Mouse (Mus musculus) left cerebral cortex, adult 11 months (tissue): Measurements from ENCODE around the gene Pwp2.

Source experiments
- DNase-seq: peaks from one replicate; pipeline ENCODE4 v3.0.0; 2022; ENCODE audit warnings: low spot score

Pwp2 gene

DNA sequence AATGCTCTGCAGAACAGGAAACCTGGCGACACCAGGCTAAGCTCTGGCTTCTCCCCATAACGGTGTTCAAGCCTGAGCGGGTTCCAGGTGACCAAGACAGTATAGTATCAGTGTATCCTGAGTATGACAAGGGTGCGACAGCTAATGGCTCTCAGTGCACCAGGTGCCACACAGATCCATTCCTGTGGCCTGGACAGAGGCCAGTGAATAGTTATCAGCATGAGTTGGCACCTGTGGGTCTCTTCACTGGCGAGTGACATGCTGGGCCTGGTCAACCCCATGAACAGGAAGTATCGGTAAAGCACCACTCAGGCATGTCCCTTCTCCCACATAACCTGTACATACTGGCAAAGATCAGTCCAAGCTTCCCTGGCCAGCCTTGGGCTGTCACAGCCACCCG is 13.9 kb downstream of the Pwp2 start:
- DNase-seq = no peak

DNA sequence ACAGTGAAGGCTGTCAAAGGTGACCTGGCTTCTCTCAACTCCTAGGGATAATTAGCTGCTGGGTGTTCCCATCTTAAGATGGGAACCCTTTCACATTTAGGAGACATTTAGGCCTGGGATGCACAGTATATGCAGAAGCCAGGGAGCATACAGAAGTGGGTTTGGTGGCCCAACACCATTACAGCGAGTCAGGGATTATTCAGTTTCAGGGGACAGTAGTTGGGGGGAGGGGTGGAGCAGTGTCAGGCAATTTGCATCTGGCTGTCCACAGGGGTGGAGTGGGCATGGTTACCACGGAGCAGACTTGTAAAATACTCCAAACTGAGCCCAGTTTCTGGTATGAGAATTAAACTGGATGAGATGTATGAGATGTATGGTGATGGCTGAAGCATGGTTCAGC is 14.5 kb downstream of the Pwp2 start:
- no peak for DNase-seq

DNA sequence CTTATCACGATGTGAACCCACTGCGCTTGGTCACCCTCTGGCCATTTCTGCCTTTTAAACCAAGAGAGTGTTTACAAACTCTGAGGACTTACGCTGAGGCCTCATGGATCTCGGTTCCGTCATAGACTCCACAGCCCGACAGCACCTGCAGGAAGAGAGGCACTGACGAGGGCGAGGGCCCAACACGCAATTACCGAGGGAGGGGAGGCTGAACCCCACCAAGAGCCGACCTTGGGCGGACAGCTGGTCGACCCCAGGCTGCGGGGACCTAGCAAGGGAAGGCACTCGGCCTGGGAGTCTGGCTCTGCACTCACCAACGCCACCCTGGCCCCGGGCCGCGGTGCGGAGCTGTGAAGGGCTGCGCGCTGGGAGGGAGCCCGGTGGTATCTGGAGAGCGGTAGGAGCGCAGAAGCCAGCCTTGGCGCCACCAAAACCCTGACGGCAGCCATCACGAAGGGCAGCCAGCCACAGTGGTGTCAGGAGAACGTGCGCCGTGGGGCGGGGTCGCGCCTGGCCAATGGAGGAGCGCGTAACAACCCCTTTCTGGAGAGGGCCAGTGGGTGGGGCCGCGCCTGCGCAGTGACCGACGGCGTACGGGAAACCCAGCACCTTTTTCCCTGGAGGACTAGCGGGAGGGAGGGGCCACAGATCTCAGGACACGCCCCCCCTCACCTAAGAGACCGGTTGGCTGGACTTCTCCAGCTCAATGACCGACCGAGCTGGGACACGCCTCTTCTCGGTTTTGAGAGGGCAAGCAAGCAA is 15.5 kb downstream of the Pwp2 start, which contains the start of gene D10Jhu81e:
D10Jhu81e (minus strand) TSS at position 502 of the 762 bp plus-strand sequence.
- DNase-seq = peak; percentile 99

DNA sequence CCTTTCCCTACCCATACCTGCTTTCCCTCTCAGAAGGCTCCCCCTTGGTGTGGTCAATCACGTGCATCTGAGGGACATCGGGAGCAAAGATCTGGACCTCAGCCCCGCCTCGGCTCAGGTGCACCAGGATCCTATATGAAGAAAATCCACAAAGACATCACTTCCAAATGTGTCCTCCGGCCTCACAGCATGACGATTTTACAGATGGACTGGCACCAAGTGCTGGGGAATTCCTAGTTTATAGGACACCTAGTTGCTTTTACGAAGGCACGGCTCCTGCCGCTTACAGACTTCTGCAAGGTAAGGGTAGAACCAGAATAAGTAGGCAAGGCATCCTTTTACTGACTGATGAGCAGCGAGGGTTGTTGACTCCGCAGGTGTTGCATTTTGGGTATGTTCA is 16.2 kb downstream of the Pwp2 start:
- DNase-seq = no peak

DNA sequence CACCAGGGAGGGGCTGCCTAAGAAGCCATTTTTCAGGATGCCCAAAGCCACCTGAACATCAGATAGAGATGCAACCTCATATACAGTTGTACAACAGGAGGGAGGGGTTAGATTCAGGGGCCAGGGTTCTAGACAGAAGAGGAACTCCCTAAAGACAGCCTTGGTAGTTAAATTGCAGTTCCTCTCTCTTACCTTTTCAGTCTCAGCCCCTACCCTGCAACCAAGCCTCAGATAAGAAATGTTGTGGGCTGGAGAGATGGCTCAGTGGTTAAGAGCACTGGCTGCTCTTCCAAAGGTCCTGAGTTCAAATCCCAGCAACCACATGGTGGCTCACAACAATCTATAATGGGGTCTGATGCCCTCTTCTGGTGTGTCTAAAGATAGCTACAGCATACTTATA is 17.2 kb downstream of the Pwp2 start:
- no peak for DNase-seq

DNA sequence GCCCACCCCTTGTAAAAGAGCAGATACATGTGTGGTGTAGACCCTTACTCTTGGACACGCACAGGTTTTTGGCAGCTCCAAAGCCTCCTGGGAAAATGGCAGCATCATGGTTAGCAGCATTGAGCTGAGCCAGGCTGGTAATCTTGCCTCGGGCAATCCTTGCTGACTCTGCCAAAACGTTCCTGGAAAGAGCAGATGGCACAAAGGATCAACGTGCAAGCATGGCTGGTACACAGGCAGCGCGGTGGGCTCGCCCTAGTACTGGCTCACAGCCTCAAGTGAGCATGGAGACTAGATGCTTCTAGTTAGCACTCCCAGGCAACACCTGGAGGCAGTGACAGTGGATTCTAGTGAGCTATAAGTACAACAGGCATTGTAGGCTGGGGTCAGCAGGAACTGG is 17.6 kb downstream of the Pwp2 start:
- DNase-seq = no peak

DNA sequence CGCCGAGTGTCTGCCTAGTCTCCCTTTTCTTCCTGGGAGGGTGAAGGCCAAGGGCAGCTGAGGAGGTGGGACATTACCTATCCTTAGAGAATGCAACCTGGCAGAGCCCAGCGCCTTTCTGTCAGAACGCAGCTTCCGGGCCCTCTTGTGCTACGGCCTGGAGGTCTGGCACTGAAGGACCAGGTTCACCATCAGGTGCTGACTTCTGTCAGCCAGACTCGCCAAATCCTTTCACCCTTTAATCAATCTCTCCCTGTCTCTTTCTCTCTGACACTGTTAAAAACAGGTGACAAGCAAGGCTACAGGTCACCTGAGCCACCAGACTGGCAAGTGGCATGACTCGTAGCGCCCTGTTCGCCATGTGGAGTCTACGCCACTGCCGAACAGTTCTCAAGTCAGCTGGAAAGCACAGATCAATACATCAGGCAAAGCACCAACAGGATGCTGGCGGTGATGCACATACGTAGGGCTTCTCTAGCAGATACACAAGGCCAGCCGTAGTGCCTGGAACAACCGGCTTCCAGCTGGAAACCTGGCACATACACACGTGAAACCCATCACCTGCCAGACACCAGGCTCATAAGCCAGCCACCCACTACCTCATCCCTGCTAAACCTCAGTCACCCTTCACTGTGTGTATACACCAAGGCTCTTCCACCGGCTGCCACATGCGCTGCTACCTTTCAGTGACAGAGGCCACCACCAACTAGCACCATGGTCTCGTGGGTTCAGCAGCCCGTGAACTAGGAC is 19.5 kb downstream of the Pwp2 start:
- DNase-seq = no peak

DNA sequence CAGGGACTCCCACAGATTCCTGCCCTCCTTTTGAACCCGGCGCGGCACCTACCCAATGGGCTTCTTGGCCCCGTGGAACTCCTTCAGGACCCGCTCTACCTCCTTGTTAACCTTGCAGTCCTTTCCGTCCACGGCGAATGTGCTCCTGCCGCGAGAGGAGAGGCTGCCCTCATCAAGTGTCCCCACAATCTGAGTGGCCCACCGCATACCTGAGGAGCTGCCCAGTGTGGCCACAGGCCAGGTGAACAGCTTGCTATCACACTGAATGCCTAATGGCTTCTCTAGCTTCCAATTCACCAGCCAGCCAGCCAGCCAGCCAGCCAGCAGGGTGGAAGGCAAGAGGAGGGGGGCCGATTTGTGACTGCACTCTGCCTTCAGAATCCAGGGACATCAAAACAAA is 20.2 kb downstream of the Pwp2 start:
- no peak for DNase-seq

DNA sequence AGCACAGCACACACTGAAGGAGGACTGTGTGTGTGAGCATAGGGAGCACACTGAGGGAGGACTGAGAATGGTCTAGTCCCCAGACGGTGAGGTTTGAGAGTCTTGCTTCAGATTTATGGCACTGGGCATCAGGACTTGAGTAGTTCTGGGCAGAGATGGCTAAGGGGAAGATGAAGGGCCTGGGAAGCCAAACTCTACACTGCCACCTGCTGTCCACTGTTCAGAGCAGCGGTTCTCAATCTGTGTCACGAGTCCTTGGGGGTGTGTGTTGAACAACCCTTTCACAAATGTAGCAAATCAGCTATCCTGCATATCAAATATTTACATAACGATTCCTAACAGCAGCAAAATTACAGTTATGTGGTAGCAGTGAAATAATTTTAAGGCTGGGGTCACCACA is 21.0 kb downstream of the Pwp2 start:
- DNase-seq = no peak

DNA sequence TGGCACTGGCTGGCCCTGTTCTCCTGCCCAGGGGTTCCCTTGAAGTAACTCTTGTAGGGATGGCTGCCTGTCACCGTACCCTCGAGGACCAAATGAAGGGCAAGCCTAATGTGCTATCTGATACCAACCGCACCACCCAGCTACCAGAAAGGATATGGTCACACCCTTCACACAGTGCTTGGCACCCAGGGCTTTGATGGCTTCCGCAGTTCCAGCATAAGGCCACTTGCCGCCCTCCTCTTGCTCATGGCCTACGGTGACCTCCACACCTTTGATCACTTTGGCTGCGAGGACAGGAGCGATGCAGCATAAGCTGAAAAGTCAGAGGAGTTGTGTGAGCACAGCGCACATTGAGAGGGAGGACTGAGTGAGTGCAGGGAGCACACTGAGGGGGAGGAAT is 21.7 kb downstream of the Pwp2 start:
- DNase-seq = no peak

DNA sequence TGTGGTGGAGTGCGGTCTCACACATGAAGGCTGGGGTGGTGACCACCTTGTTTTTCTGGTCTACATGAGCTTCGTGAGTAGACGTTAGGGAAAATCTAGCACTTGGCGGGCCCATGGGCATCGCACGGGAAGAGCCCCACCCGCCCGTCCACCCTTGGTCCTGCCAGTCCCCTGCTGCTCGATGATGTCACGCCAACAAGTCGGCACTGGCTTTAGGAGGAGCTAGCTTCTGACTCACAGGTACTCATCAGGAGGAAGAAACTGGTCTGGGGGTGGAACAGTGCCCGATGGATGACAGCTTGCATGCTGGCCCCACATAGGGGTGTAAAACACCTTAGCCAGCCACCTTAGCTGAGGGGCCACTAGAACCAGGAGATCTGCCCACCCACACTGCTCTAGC is 22.3 kb downstream of the Pwp2 start:
- DNase-seq = no peak

DNA sequence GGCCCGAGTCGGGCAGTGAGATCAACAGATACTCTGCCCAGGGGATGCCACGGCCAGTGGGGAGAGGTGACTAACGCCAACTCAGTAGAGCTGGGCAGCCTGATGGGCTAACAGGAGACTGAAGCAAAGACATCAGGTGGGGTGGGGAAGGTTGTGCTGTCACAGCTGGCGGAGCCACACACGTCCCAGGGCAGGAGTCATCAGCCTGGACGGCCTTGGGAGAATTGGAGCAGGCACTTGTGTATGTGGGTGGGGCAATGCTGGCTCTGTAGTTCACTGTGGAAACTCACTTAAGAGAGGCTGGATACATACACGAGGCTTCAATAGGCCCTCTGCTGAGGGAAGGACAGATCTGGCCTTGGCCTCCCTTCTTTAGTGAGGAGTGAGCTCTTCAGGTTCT is 23.9 kb downstream of the Pwp2 start:
- DNase-seq = no peak

DNA sequence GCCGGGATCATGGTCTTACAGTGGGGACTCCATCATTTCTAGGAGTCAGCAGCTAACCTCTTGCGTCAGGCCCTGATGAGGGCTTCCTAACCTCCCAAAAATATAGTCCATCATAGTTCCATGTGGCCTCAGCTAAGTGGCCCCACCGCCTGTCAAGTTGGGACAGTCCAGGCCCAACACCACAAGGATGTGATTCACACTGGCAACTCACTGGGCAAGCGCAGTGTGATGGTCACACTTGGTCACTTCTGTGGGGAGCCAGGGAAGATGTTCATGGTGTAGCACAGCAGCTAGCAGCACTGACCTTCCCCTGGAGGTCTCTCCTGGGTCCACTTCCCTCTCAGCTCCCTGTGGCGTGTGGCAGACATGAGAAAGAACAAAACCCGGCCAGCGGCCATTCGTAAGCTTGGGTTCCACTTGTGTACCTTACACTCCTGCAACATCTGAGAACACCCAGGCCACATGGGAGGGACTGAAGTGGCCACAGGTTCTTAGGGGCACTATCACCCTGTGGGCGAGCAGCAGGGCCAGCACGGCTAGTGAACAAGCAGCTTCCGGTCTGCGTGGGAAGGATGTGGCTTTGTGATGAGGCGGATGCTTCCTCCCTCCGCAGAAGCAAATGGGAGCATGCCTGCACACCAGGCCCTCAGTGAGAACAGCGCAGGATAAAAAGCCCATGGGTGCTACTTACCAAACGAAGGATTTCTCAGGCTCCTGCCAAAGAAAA is 24.4 kb downstream of the Pwp2 start:
- no peak for DNase-seq

DNA sequence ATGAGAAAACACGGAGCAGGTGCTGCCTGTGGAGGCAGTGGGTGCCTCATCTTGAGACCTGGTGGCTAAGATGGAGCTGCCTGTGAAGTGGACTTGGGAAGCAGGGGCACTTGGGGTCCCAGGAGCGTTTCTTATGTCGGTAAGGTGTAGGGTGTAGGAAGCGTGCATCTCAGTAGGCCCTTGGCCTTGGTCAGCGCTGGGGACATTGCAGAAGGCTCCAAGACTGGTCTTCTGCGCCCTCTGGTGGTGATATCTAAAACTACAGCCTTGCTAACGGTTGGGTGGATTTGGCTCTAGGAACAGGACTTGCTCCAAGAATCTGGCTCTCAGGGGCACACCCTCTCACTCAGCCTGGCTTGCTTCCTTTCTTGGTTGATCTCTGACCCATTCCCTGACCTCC is 25.0 kb downstream of the Pwp2 start:
- peak; percentile 77 for DNase-seq

DNA sequence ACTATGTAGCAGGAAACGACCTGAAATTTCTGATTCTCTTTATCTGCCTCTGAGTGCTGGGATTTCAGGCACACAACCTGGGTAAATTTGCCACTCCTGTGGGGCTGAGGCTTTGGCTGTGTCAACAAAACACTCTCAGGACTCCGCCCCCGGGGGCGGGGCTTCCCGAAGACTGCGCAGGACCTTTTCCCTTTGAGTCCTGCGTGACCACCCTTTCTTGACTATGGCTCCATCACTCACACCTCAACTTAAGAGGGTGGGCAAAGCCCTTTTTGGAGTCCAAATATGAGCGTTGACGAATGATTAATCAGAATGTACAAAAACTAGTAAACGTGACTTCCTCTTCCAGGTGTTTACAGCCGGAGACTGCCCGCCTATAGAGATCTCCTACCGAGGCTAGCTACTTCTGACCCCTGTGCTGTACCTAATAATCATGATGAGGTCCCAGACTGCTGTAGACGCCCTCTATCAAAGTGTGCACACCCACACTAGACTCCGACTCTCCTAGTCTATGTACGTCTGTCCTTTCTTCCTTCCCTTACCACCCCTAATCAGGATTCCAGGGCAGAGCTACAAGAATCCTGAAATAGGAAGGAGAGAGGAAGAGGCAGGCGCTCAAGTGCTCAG is 25.6 kb downstream of the Pwp2 start:
- no peak for DNase-seq

DNA sequence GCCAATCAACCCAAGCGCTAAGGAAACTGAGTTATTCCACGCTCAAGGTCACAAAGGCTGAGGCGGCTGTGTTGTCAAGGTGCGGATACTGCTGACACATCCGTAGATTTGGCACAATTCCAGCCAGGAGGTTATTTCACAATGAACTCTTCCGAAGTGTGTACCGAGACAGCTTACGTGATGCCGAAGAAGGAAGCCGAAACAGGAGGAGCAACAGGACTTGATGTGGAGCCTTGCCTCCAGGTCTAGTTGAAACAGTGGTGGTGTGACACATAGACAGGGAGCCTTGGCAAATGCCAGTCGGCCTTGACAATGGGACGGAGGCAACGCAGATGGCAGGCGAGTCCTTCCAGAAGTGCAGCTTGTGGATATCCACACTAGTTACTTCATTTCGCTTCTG is 26.9 kb downstream of the Pwp2 start:
- no peak for DNase-seq

DNA sequence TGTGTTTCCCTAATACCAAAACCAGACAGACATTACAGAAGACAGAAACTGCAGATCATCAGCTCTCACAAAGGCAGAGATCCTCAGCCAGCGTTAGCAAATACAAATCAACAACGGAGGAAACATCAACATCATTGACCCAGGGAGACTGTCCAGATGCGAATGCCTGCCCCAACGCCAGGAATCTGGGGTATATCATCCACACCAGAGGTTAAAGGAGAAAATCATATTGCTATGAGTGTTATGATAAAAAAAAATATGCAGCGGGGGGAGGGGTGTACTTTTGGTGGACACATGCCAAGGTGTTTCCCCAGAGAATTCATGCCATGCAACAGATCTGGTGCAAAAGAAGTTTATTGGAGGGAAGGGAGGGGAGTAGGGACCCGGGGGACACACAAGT is 28.0 kb downstream of the Pwp2 start:
- DNase-seq = no peak

DNA sequence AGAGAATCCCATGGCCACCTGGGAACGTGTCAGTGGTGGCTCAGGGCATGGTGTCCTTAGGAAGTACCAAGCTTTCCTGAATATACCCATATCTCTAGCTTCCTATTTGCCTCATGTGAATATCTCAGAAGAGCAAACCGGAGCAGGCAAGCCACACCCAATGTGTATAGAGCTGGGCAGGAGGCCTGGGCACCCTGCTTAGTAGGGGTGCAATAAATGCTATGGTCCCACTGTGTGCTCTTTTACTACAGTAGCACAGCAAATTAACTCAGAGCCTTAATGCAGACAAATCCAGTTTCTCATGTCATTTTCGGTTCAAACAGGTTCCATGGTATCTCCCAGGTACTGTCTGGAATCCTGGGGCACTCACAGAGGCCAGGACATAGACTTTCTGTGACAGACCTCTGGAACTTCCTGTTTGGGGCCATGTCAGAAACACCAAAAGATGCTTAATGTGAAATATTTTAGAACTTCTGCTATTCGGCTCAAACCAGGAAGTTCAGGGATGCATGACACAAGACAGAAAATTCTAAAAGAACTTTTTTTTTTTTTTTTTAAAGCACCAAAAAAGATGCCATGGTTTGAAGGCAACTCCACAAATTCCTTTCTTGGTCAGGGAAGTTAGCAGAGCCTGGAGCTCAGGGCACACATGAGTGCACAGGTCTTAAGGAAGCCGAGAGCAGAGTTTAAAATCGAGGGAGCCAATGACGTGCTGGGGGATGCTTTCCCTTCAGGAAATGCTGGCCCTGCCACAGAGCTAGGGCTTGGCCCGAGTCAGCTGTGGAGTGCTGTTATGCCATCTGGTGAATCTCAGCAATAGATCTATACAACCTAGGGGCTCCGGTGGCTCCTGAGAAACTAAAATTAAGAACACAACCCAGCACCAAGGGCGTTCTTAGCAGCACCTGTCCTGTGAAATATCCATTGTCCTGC is 35.8 kb downstream of the Pwp2 start:
- DNase-seq = no peak

DNA sequence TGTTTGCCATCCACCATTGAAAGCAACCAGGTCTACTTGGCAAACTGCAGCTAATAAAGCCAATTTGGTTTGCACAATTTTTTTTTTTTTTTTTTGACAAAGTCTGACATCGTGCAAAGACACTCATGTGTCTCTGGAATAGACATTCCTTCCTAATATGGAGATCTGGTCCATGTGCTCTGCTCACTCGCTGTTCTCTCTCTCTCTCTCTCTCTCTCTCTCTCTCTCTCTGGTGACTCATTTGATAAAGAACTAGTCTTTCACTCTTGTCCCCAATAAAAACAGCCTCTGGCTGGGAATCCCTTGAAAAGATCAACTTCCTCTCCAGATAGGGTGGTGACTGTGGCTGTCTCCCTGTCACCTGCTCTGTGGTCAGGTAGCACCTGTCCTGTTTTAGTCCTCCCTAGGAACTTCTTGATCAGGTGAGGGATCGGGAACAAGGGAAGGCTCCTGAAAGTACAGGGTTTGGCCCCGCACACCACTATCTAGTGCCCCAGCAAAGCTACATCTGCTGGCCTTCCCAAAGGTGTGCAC is 37.0 kb downstream of the Pwp2 start:
- no peak for DNase-seq

DNA sequence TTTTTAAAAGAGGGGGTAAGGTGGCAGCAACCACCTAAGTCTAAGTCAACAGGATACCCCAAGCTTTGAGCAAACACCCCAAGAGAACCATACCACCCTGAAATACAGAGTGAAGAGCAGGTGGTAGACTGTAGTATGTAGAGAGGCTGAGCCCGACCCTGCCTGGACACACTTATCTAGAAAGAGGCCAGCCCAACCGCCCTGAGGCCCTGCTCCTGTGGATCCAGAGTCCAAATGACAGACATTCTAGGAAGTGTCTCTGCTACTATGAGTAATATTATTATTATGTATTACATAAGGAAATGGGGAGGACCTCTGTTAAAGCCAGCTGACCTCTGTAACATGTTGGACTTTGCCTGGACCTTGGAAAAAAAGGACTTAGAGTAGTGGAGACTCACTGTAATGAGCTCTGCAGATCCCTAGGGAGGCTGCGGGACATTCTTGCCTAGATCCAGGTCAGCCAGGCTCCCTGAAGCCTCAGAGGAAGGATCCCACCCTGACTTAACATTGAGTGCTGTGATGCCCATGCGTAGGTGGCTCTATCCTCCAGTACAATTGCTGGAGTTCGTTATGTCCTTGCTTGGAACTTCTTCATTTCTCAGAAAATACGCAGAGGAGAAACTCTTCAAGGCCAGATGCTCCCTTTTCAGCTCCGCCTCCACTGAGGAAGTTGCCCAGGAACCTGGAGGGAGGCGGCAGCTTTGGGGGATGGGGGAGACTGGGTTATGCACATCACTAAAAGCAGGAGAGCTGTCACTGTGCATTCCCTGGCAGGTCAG is 41.0 kb downstream of the Pwp2 start:
- no peak for DNase-seq
